Mouse (Mus musculus) common myeloid progenitor, adult 5-6 weeks (primary cell): ENCODE results near the gene Gnaz. TPM values are rescaled to one million over a fixed set of nuclear protein-coding genes. Genes with fewer than 3 reads are reported as not detected.

Experiments
- ATAC-seq: replicated peaks from 2 replicates; pipeline ENCODE4 v1.8.0; 2016; ENCODE audit warnings: low read depth, mild to moderate bottlenecking, moderate TSS enrichment, inconsistent platforms; ENCODE audit not compliant: poor library complexity, severe bottlenecking
- total RNA-seq: library from RNA; stranded (forward); fragments of 200-1000, 187-1606 nt; gene quantifications from 2 replicates; pipeline ENCODE4 v1.2.3, GENCODE M21; 2017

The Gnaz gene
- total RNA-seq, 1 experiment from 2014 or later = 2.7 TPM

DNA sequence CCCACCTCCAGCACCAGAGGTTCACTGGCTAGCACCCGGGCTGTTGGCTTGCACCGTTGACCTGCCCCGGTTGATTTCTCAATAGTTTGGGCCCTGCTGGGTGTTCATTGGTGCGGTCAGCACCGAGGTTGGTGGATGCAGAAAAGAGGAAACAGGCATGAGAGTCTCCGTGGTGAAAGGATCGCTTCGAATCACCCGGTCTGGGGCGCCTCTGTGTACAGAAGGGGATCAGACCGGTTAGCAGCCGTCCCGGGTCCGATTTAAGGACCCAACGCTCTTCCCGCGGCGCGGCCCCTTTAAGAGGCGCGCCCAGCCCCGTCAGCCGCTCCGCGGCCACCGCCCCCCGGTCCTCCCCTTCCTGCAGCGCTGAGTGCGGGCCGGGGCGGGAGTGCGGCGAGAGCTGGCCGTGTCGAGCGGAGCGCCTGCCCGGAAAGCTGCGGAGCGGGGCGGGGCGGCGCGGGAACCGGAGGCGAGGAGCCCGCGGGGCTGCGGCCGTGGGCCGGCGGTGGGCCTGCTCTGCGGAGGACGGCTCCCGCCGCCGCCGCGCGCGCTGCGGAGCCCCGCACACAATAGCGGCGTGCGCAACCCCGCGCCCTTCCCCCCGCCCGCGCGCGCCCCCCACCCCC, 93.4 kb downstream of the Gnaz start, which contains the start of gene Bcr:
Bcr (plus strand) TSS at position 376 of the 626 bp plus-strand sequence.
- ATAC-seq = peak; percentile 50

DNA sequence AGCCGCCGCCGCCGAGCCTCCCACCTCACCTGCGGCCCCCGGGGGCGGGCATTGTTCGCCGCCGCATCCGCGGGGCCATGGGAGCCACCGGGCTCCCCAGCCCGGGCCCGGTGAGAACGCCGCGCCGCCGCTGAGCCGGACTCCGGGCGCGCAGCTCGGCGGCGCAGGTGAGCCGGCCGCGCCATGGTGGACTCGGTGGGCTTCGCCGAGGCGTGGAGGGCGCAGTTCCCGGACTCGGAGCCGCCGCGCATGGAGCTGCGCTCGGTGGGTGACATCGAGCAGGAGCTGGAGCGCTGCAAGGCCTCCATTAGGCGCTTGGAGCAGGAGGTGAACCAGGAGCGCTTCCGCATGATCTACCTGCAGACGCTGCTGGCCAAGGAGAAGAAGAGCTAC, 93.9 kb downstream of the Gnaz start:
- ATAC-seq = no peak

DNA sequence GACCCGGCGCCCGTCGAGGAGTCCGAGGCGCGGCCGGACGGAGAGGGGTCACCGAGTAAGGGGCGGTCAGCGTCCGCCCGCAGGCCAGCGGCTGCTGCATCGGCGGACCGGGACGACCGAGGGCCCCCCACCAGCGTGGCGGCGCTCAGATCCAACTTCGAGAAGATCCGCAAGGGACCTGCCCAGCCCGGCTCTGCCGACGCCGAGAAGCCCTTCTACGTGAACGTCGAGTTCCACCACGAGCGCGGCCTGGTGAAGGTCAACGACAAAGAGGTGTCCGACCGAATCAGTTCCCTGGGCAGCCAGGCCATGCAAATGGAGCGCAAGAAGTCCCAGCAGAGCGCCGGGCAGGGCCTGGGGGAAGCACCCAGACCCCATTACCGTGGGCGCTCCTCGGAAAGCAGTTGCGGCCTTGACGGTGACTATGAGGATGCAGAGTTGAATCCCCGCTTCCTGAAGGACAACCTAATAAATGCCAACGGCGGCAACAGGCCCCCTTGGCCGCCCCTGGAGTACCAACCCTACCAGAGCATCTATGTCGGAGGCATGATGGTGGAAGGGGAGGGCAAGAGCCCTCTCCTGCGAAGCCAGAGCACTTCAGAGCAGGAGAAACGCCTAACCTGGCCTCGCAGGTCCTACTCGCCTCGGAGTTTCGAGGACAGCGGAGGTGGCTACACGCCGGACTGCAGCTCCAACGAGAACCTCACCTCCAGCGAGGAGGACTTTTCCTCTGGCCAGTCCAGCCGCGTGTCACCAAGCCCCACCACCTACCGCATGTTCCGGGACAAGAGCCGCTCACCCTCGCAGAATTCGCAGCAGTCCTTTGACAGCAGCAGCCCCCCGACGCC, 94.6 kb downstream of the Gnaz start:
- ATAC-seq = no peak

DNA sequence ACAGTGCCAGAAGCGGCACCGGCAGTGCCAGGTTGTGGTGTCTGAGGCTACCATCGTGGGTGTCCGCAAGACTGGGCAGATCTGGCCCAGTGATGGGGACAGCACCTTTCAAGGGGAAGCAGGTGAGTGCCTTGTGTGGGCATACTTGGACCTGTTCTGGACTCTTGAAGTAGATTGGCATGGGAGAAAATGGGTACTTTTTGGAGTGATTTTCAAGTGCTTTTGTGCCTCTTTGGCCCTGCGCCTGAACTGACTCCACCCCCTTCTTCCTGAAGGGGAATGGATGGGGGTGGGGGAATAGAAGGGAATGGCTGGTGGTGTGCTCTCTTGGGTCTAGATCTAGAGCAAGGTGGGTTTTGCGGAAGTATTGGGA, 95.2 kb downstream of the Gnaz start:
- ATAC-seq = peak; percentile 14; the same call in 1 of the 2 replicates

DNA sequence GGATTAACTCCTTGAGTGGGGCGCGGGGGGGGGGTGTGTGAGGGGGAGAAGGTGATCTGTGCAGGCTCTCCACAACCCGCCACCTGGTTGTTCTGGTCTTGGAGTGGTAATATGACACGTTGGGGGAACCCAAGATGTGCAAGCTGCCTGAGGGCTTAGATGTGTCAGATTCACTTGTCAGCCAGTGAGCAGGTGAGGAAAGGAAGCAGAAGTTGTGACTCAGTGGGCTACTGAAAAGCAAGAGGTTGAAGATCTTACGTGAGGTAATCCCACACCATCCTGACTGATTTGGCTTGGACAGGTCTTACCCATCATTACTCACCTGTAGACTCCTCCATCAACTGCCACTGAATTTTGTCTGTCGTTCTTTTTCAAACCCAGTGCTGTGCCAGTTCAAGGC, 95.6 kb downstream of the Gnaz start:
- ATAC-seq = no peak

DNA sequence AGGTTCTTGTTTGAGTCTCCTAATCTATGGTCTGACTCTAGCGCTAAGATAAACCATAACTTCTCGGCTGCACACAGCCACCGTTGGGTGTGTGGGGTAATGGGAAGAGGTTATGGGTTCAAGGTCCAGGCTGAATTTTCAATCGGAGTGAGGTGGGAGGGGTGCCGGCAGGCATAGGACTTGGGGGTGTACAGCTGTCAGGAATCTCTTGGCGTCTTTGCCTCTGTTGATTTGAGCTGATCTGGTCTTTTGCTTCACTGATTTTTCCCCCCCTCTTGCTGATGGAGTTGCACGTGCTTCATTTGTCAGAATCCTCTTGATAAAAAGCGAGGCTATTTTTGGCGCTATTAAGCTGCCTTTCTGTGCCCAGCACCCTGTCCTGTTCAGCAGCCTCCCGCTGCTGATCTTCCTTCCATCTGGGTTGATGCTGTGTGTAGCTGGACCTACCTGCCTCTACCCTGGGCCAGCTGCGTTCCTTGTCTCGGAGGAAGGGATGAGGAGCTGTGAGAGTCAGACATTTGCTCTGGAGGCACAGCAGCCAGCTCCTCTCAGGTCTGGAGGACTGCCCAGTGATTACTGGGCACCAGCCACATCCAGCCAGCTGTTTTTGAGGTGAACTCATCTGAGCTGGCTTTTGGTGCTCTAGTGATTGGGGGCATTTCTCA, 96.5 kb downstream of the Gnaz start:
- no peak for ATAC-seq

DNA sequence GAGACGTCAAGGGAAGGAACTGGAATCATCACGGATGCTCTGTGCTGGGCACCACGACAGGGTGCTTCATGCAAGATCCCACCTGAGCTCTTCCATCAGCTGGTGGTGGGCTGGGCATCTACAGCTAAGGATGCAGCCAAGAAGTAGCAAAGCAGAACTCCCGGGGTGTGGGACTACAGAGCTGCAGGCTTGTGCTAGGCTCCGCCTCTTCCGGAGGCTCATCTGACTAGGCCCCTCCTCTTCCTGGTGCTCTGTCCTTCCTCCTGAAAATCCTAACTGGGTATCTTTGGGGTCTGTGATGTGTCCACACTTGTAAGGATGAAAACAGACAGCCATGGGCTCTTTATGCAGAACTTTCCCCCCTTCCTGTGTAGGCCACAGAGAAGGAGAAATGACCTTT, 98.7 kb downstream of the Gnaz start:
- ATAC-seq = 0 out of 2 replicates have a peak, but pooled peaks have one; percentile 21

Other genes with a start within 250 kb of the Gnaz start
- gene Rsph14, start 65.4 kb downstream of the Gnaz start, total RNA-seq = not detected in 2 replicates
- 0.23 and 0.63 TPM in 2 replicates for gene Rab36, start 69.9 kb downstream of the Gnaz start, total RNA-seq
- gene Bcr, start 93.4 kb downstream of the Gnaz start, total RNA-seq = 17.5 and 33.8 TPM in 2 replicates
- gene Specc1l, start 244.9 kb downstream of the Gnaz start, total RNA-seq = 51.6 and 62.9 TPM in 2 replicates